Mouse (Mus musculus) spleen, adult 12 weeks (tissue): Measurements from ENCODE around the gene Pkd1l3.

Source experiments
- DNase-seq: peaks from one replicate; pipeline ENCODE4 v3.0.0; 2022; ENCODE audit warnings: low spot score

Gene Pkd1l3

GRCm38 (mm10) chr8:109614243-109615210, at the start of gene Pkd1l3:
Pkd1l3 (plus strand) TSS chr8:109614517.
- DNase-seq, result no peak

DNA sequence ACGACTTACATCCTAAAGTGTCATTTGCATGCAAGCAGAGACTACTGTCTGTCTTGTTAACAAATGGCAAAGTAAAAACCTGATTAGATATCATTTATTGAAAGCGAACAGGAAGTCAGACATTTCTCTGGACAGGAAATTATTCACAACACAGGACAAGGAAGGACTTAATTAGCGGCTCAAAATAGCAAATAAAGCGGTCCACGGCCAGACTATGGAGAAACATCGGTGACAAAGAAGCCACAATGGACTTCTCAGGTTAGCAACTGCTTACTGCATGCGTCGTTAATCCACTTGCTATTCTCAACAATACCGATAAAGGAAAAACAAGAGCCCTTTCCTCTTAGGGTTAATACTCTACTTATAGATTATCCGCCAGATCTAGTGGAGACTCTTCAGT, 49.6 kb upstream of the Pkd1l3 start:
- no peak for DNase-seq

DNA sequence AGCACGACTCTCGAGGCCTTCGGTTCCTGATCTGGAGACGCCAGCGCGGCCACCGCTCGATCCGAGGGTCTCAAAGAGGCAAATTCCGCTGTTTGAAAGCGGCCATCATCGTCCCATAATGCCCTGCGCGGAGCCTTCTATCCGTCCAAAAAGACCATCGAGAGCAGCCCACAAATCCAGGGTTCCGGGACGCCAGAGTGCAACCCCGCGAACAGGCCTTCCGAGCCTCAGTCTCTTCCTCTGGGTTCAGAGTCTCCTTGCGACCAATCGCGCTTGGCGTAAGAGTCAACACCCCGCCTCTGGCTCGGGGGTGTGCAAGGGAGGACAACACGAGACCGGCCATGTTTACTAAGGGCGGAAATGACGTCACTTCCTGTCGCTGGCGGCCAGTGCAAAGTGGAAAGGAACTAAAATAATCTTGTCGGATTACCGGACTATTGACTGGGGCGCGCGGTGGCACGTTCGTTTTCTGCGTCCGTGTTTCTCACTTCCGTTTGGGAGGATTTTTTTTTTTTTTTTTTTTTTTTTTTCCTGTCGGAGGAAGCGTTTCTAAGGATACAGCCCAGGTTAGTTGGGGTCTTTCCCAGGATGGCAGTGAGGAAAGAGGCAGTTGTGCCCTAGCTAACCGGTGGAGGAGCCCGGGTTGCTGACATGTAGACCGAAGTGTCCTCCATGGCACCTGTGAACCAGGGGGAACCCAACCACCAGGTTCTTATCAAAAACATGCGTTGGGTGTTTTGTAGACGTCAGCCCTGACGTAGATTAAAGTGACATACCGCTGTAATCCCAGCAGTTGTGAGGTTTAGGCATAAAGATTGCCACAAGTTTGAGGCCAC, 48.6 kb upstream of the Pkd1l3 start, which contains the start of the genes Dhx38 and Txnl4b:
TSS of gene Dhx38 (minus strand) at position 364 of the 836 bp plus-strand sequence.
TSS of gene Txnl4b (plus strand) at position 395 of the 836 bp plus-strand sequence.
- DNase-seq, result peak; percentile 95

DNA sequence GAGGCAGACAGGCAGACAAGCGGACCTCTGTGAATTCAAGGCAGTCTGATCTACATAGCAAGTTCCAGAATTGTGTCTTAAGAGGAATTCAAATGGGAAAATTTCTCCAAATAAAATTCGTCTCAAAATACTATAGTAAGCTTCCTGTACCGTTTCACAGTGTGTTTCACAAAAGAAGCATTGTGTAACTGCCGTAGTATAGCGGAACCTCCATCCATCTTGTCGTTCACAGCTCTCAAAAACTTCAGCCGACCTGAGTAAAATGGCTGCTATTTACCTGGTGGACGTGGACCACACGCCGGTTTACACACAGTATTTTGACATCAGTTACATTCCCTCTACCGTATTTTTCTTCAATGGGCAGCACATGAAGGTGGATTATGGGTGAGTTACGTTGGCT, 43.2 kb upstream of the Pkd1l3 start:
- no peak for DNase-seq

- DNase-seq, result no peak
Measured at GRCm38 (mm10) chr8:109576311-109576710, 38.0 kb upstream of the Pkd1l3 start.

- DNase-seq, result no peak
Measured at GRCm38 (mm10) chr8:109578900-109579301, 35.4 kb upstream of the Pkd1l3 start, which contains the start of gene Hp. Hp (minus strand) TSS chr8:109579172.

- DNase-seq, result no peak
Measured at GRCm38 (mm10) chr8:109584293-109584692, 30.0 kb upstream of the Pkd1l3 start.

DNA sequence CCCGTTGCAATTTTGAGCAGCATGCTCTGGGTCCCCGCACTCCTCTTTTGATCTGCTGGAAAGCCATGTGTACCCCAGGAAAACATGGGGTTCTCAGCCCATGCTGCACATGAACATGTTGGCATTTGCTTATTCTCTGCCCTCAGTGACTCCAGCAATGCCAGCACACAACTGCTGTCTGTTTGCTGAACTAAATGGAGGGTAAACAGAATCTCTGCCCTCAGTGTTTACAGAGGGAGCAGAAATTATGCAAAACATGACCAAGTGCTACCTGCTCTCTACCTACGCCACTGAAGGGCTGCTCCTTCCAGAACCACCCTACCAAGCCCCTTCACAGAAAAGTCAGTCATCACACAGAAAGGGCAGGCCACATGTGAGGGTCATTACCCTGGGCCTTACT, 29.5 kb upstream of the Pkd1l3 start:
- no peak for DNase-seq

- no peak for DNase-seq
Measured at GRCm38 (mm10) chr8:109585652-109586051, 28.7 kb upstream of the Pkd1l3 start.

DNA sequence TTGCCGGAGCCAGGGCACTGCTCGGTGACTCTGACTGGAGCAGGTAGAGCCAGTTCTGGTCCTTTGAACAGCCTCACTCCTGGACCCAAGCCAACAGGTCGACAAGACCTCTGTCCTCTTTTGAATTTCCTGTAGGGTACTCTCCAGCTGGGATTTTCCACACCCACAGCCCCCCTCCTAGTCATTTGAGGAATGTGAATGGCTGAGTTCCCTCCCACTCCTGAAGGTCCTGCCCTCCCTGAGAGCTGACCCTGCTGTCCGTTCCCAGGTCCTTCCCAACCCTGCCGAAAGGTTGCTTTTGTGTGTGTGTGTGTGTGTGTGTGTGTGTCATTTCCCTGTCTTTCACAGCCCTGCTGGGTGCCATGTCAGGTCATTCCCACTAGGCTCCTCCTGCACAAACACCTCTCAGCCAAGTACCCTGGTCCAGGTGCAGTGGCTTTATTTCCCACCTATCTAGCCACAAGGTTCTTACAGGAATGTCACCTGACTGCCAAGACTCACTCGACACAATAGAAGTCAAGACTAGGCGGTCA, 27.3 kb upstream of the Pkd1l3 start:
- no peak for DNase-seq

GRCm38 (mm10) chr8:109590901-109591300, 23.4 kb upstream of the Pkd1l3 start:
- DNase-seq, result no peak

DNA sequence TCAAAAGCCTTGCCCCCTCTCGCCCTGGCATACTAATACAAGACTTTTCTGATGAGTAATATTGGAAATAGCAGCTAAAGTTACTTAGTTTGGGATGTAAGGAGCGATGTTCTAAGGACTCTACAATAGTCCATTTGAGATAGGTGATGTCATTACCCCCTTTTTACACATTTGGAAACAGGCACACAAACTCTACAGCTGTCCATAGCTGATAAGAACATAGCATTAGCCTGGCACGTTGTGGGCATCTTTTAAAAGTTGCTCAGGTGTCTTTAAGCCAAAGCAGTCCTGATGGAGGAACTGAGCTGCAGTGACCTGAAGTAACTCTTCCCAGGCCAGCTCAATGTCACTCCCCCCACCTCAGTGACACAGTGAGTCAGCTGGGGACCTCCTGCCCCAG, 22.9 kb upstream of the Pkd1l3 start:
- DNase-seq, result no peak

GRCm38 (mm10) chr8:109592164-109592563, 22.2 kb upstream of the Pkd1l3 start:
- DNase-seq, result peak; percentile 38

- no peak for DNase-seq
Measured at GRCm38 (mm10) chr8:109593117-109593788, 21.1 kb upstream of the Pkd1l3 start.

GRCm38 (mm10) chr8:109595854-109596253, 18.5 kb upstream of the Pkd1l3 start:
- DNase-seq, result peak; percentile 55

- no peak for DNase-seq
Measured at GRCm38 (mm10) chr8:109606725-109607124, 7.6 kb upstream of the Pkd1l3 start.

- DNase-seq, result no peak
Measured at GRCm38 (mm10) chr8:109607650-109608049, 6.7 kb upstream of the Pkd1l3 start.

GRCm38 (mm10) chr8:109608271-109609152, 5.8 kb upstream of the Pkd1l3 start, which contains the start of gene Dhodh:
Dhodh (minus strand) TSS chr8:109608673.
- DNase-seq, result peak; percentile 94

DNA sequence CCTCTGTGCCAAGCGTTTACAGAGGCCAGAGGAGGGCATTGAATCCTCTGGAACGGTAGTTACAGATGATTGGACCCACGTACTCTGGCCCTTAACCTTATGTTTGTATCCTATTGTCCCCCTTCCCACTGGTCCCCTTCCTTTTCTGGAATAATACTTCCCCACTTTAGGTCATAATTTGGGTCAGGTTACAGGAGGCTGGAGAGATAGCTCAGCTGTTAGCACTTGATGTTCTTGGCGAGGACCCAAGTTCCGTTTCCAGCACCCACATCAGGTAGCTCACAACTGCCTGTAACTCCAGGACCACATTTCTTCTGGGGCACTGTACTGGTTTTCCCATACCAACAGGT, 5.2 kb upstream of the Pkd1l3 start:
- no peak for DNase-seq

DNA sequence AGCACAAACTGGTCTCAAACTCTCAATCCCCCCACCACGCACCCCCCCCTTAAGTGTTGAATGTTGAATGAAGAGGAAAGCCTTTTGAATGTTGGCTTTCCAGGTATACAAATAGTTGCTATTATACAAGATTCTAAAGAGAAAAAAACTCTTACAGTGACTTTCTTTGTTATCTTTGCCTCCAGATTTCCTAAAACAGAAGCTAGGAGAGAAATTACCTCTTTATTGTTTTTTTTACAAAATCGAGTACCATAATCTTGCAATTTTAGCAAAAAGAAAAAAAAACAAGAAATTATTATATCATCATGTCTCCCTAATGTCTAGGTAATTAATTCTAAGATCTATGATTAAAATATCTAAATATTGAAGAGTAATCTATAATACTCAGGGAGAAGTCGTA, 1.3 kb downstream of the Pkd1l3 start:
- no peak for DNase-seq

GRCm38 (mm10) chr8:109628638-109629037, 14.3 kb downstream of the Pkd1l3 start:
- no peak for DNase-seq
